Mouse (Mus musculus) MEL (cell line): ENCODE measurements around the gene Fads1. TPM values are rescaled to one million over a fixed set of nuclear protein-coding genes. Genes with fewer than 3 reads are reported as not detected.
A peak's percentile ranks its signal among the peaks of the same experiment; 100 is the strongest.

Source experiments
- DNase-seq: peaks from one replicate; pipeline ENCODE4 v3.0.0; 2011; ENCODE audit warnings: low read depth, low spot score
- H3K27ac ChIP-seq: 2 replicates; pipeline ENCODE4 v1.5.1; 2012; ENCODE audit warnings: low read depth, mild to moderate bottlenecking, control low read depth, low read length, moderate library complexity; ENCODE audit not compliant: control insufficient read depth
- H3K27me3 ChIP-seq, 2 experiments: fragments of 150-350 bp in 1 of 2; sonication (generic) in 1 of 2; 2 replicates each; pipeline ENCODE4 v1.6.1; 2012; ENCODE audit warnings: low read length in 2 of 2, mild to moderate bottlenecking in 2 of 2, improper control_type of control experiment in 1 of 2, moderate library complexity in 1 of 2; ENCODE audit not compliant: insufficient read depth in 2 of 2, control insufficient read depth in 1 of 2
- H3K36me3 ChIP-seq, 2 experiments: 2 replicates each; pipeline ENCODE4 v1.6.1; 2012 to 2014; ENCODE audit warnings: low read length in 2 of 2, improper control_type of control experiment in 1 of 2, inconsistent platforms in 1 of 2, mild to moderate bottlenecking in 1 of 2; ENCODE audit not compliant: insufficient read depth in 2 of 2, control insufficient read depth in 1 of 2
- H3K4me1 ChIP-seq, 2 experiments: fragments of 150-350 bp in 1 of 2; sonication (generic) in 1 of 2; 2 replicates each; pipeline ENCODE4 v1.6.1; 2012; ENCODE audit warnings: low read length in 2 of 2, improper control_type of control experiment in 1 of 2, mild to moderate bottlenecking in 1 of 2; ENCODE audit not compliant: insufficient read depth in 2 of 2, control insufficient read depth in 1 of 2
- H3K4me3 ChIP-seq, 2 experiments: fragments of 150-350 bp in 1 of 2; sonication (generic) in 1 of 2; 2 replicates each; pipeline ENCODE4 v1.5.1; 2012; ENCODE audit warnings: low read depth in 2 of 2, low read length in 2 of 2, mild to moderate bottlenecking in 2 of 2, moderate library complexity in 2 of 2, control low read depth in 1 of 2, improper control_type of control experiment in 1 of 2; ENCODE audit not compliant: control insufficient read depth in 1 of 2, insufficient read depth in 1 of 2
- H3K79me2 ChIP-seq: 2 replicates; pipeline ENCODE4 v1.6.1; 2012; ENCODE audit warnings: mild to moderate bottlenecking, low read length, moderate library complexity; ENCODE audit not compliant: control insufficient read depth, poor library complexity, insufficient read depth
- H3K9ac ChIP-seq: 2 replicates; pipeline ENCODE4 v1.6.1; 2012; ENCODE audit warnings: low read depth, mild to moderate bottlenecking, control low read depth, low read length, moderate library complexity; ENCODE audit not compliant: control insufficient read depth, poor library complexity, severe bottlenecking
- H3K9me3 ChIP-seq: fragments of 150-350 bp; sonication (generic); replicated peaks from 2 replicates; pipeline ENCODE4 v1.6.1; 2012; ENCODE audit warnings: mild to moderate bottlenecking, low read length, improper control_type of control experiment, moderate library complexity; ENCODE audit not compliant: insufficient read depth
- BHLHE40 ChIP-seq: IDR thresholded peaks from 2 replicates; pipeline ENCODE4 v1.6.1; 2012; ENCODE audit warnings: low read depth, mild to moderate bottlenecking, inconsistent platforms, low read length, improper control_type of control experiment, borderline replicate concordance
- CHD1 ChIP-seq: IDR thresholded peaks from 2 replicates; pipeline ENCODE4 v1.6.1; 2012; ENCODE audit warnings: low read depth, mild to moderate bottlenecking, inconsistent platforms, low read length, improper control_type of control experiment
- ELF1 ChIP-seq: IDR thresholded peaks from 2 replicates; pipeline ENCODE4 v1.6.1; 2014; ENCODE audit warnings: low read depth, mild to moderate bottlenecking, inconsistent platforms, low read length, improper control_type of control experiment, moderate library complexity
- EP300 ChIP-seq, 2 experiments: IDR thresholded peaks; 2 replicates each; pipeline ENCODE4 v1.6.1; 2011; ENCODE audit warnings: improper control_type of control experiment in 2 of 2, low read length in 2 of 2, low read depth in 1 of 2, mild to moderate bottlenecking in 1 of 2
- ETS1 ChIP-seq: IDR thresholded peaks from 2 replicates; pipeline ENCODE4 v1.6.1; 2012; ENCODE audit warnings: low read depth, mild to moderate bottlenecking, inconsistent platforms, low read length, improper control_type of control experiment, moderate library complexity
- GABPA ChIP-seq: IDR thresholded peaks from 2 replicates; pipeline ENCODE4 v1.6.1; 2012; ENCODE audit warnings: low read depth, mild to moderate bottlenecking, inconsistent platforms, low read length, improper control_type of control experiment, moderate library complexity
- GATA1 ChIP-seq: IDR thresholded peaks from 2 replicates; pipeline ENCODE4 v1.6.1; 2011; ENCODE audit warnings: low read depth, low read length, improper control_type of control experiment
- KAT2A ChIP-seq: conservative IDR thresholded peaks from 2 replicates; pipeline ENCODE4 v1.6.1; 2012; ENCODE audit warnings: low read depth, low read length, improper control_type of control experiment, inconsistent platforms
- MAZ ChIP-seq: IDR thresholded peaks from 2 replicates; pipeline ENCODE4 v1.6.1; 2012; ENCODE audit warnings: low read depth, mild to moderate bottlenecking, inconsistent platforms, low read length, improper control_type of control experiment
- MXI1 ChIP-seq: IDR thresholded peaks from 2 replicates; pipeline ENCODE4 v1.6.1; 2011; ENCODE audit warnings: mild to moderate bottlenecking, low read depth, low read length, improper control_type of control experiment
- MYB ChIP-seq: IDR thresholded peaks from 2 replicates; pipeline ENCODE4 v1.6.1; 2011; ENCODE audit warnings: mild to moderate bottlenecking, low read depth, low read length, improper control_type of control experiment
- MYC ChIP-seq: IDR thresholded peaks from 2 replicates; pipeline ENCODE4 v1.6.1; 2011; ENCODE audit warnings: low read depth, mild to moderate bottlenecking, low read length, improper control_type of control experiment, moderate library complexity
- POLR2A ChIP-seq, 2 experiments: IDR thresholded peaks; 2 replicates each; pipeline ENCODE4 v1.6.1; 2011 to 2012; ENCODE audit warnings: low read length in 2 of 2, mild to moderate bottlenecking in 2 of 2, control low read depth in 1 of 2, improper control_type of control experiment in 1 of 2, low read depth in 1 of 2, moderate library complexity in 1 of 2; ENCODE audit not compliant: control insufficient read depth in 1 of 2, insufficient read depth in 1 of 2, poor library complexity in 1 of 2
- POLR2AphosphoS5 ChIP-seq: IDR thresholded peaks from 2 replicates; pipeline ENCODE4 v1.6.1; 2012; ENCODE audit warnings: low read depth, borderline replicate concordance, mild to moderate bottlenecking, inconsistent platforms, low read length, moderate library complexity, mixed read lengths
- SIN3A ChIP-seq: IDR thresholded peaks from 2 replicates; pipeline ENCODE4 v1.6.1; 2012; ENCODE audit warnings: low read length, improper control_type of control experiment, inconsistent platforms
- SMC3 ChIP-seq: IDR thresholded peaks from 2 replicates; pipeline ENCODE4 v1.6.1; 2011; ENCODE audit warnings: low read depth, low read length, improper control_type of control experiment
- TAL1 ChIP-seq: IDR thresholded peaks from 2 replicates; pipeline ENCODE4 v1.6.1; 2012; ENCODE audit warnings: mild to moderate bottlenecking, inconsistent platforms, low read length, moderate library complexity, mixed read lengths
- TBP ChIP-seq: IDR thresholded peaks from 2 replicates; pipeline ENCODE4 v1.8.0; 2011; ENCODE audit warnings: low read depth, low read length, improper control_type of control experiment
- TCF12 ChIP-seq: IDR thresholded peaks from 2 replicates; pipeline ENCODE4 v1.6.1; 2014; ENCODE audit warnings: low read depth, mild to moderate bottlenecking, inconsistent platforms, low read length, improper control_type of control experiment, moderate library complexity
- ZKSCAN1 ChIP-seq: IDR thresholded peaks from 2 replicates; pipeline ENCODE4 v1.6.1; 2012; ENCODE audit warnings: low read depth, mild to moderate bottlenecking, inconsistent platforms, low read length, improper control_type of control experiment, moderate library complexity
- ZNF384 ChIP-seq: IDR thresholded peaks from 2 replicates; pipeline ENCODE4 v1.6.1; 2012; ENCODE audit warnings: low read depth, mild to moderate bottlenecking, inconsistent platforms, low read length, improper control_type of control experiment
- polyA plus RNA-seq, 2 experiments: library from polyadenylated mRNA; stranded (reverse) in 1 of 2; unstranded in 1 of 2; fragments of >175 nt in 1 of 2; fragments of >200 nt in 1 of 2; gene quantifications; 2 replicates each; pipeline versions ENCODE4 v1.2.1 to v1.2.4; 2012; ENCODE audit warnings: low replicate concordance in 2 of 2, low read depth in 1 of 2; ENCODE audit not compliant: insufficient read length in 2 of 2, insufficient read depth in 1 of 2, missing spikeins in 1 of 2
- total RNA-seq: library from RNA; depleted of rRNA; stranded (reverse); fragments of 300-350 nt; gene quantifications from 2 replicates; pipeline ENCODE4 v1.2.3, GENCODE M21; 2012

The Fads1 gene
- total and polyA plus RNA-seq, 3 experiments, result 36.7 to 69.7 TPM; not detected in 1

- TF ChIP-seq TCF12, result peak; percentile 75
- TF ChIP-seq SMC3, result no peak
- TF ChIP-seq ZNF384, result no peak
Measured at GRCm38 (mm10) chr19:10173116-10173718, 9.5 kb upstream of the Fads1 start (continued).

GRCm38 (mm10) chr19:10173844-10174539 is 8.7 kb upstream of the Fads1 start:
- Histone ChIP-seq H3K79me2 (no peaks in the 10 kb centered on the region), H3K4me1 (peaks cover 8 to 24% of the 10 kb centered on the region in 2 experiments), H3K27ac (peak overlapping the region; percentile 59), H3K27me3 (no peaks in the 10 kb centered on the region), H3K4me3 (peak overlapping the region; percentile 26 to 46; a peak in 3 of 4 replicates), H3K9ac (peak overlapping the region; percentile 2), H3K9me3 (no peaks in the 10 kb centered on the region), H3K36me3 (peaks cover 0 to 24% of the 10 kb centered on the region in 2 experiments; a peak in 2 of 4 replicates)
- TF ChIP-seq TAL1 (no peak), TCF12 (peak; percentile 42; the same call in 1 of the 2 replicates), BHLHE40 (no peak), CHD1 (no peak), KAT2A (no peak), GATA1 (peak; percentile 83), TBP (no peak), GABPA (no peak), EP300 (IDR thresholded peaks at IDR 0.05; ENCODE audit: low read depth in 1 of 2, low read length in 2 of 2) (peak; percentile 52 to 55; a peak in 3 of 4 replicates), MXI1 (no peak), ELF1 (0 out of 2 replicates have a peak, but pooled peaks have one; percentile 15), POLR2A (IDR thresholded peaks at IDR 0.05; ENCODE audit: control insufficient read depth in 1 of 2, insufficient read depth in 1 of 2, low read depth in 1 of 2, low read length in 2 of 2, poor library complexity in 1 of 2) (no peak), SMC3 (no peak), MYB (no peak), ZKSCAN1 (no peak), ETS1 (peak; percentile 35; the same call in 1 of the 2 replicates), POLR2AphosphoS5 (no peak), SIN3A (0 out of 2 replicates have a peak, but pooled peaks have one; percentile 33), MYC (0 out of 2 replicates have a peak, but pooled peaks have one; percentile 9), MAZ (no peak)
- peak; percentile 73 for DNase-seq
